Mouse (Mus musculus) CH12.LX (cell line): ENCODE measurements around the gene Rab11a.
A peak's percentile ranks its signal among the peaks of the same experiment; 100 is the strongest.

Experiments used
- CHD1 ChIP-seq: IDR thresholded peaks from 2 replicates; pipeline ENCODE4 v1.6.1; 2012; ENCODE audit warnings: low read depth, low read length, improper control_type of control experiment, inconsistent platforms
- GABPA ChIP-seq: IDR thresholded peaks from 2 replicates; pipeline ENCODE4 v1.6.1; 2012; ENCODE audit warnings: low read depth, low read length, improper control_type of control experiment, inconsistent platforms; ENCODE audit not compliant: insufficient replicate concordance
- MXI1 ChIP-seq: IDR thresholded peaks from 2 replicates; pipeline ENCODE4 v1.6.1; 2011; ENCODE audit warnings: mild to moderate bottlenecking, low read depth, low read length, improper control_type of control experiment
- POLR2A ChIP-seq: IDR thresholded peaks from 2 replicates; pipeline ENCODE4 v1.6.1; 2011; ENCODE audit warnings: low read depth, mild to moderate bottlenecking, improper control_type of control experiment, low read length
- RCOR1 ChIP-seq: conservative IDR thresholded peaks from 2 replicates; pipeline ENCODE4 v1.6.1; 2012; ENCODE audit warnings: low read depth, mild to moderate bottlenecking, inconsistent platforms, low read length, improper control_type of control experiment
- SIN3A ChIP-seq: IDR thresholded peaks from 2 replicates; pipeline ENCODE4 v1.6.1; 2012; ENCODE audit warnings: low read length, improper control_type of control experiment, inconsistent platforms
- UBTF ChIP-seq: IDR thresholded peaks from 2 replicates; pipeline ENCODE4 v1.6.1; 2012; ENCODE audit warnings: low read depth, mild to moderate bottlenecking, inconsistent platforms, low read length, improper control_type of control experiment, moderate library complexity
- ZC3H11A ChIP-seq: IDR thresholded peaks from 2 replicates; pipeline ENCODE4 v1.6.1; 2012; ENCODE audit warnings: low read depth, mild to moderate bottlenecking, inconsistent platforms, low read length, improper control_type of control experiment
- ZMIZ1 ChIP-seq: IDR thresholded peaks from 2 replicates; pipeline ENCODE4 v1.6.1; 2012; ENCODE audit warnings: low read depth, mild to moderate bottlenecking, inconsistent platforms, low read length, improper control_type of control experiment

DNA sequence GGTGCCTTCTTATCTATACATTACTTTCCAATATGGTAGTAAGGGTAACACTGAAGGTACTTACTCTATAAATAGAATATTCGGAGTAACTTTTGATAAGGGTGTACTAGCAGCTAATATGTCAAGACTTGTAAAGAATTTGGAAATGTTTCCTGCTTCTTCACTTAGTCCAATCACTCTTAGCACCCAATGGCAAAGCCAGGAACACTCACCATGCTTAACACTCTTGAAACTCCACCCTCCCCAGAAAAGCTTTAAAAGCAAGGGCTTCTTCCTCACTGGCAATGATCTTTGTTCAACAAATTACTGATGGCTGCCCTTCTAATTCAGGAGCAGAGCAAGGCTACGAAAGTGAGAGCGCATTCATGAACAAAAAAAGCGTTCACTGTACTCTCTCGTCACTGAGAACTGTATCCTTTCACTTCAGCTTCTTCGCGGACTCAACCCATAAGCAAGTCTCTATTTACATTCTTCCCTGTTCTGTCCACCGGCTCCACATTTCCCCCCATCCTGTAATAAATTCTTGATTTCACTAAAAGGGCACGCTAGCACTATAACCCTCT is 1.4 kb downstream of the Rab11a start:
- no peak for TF ChIP-seq CHD1
- no peak for TF ChIP-seq MXI1
- TF ChIP-seq GABPA = no peak
- TF ChIP-seq UBTF = no peak
- TF ChIP-seq ZMIZ1 = no peak
- peak; percentile 87; the same call in 1 of the 2 replicates for TF ChIP-seq SIN3A
- 0 out of 2 replicates have a peak, but pooled peaks have one; percentile 32 for TF ChIP-seq RCOR1
- no peak for TF ChIP-seq POLR2A
- TF ChIP-seq ZC3H11A = no peak
